Mouse (Mus musculus) ES-E14 (cell line): Measurements from ENCODE around the gene Olfr1128.

Experiments used
- CHD2 ChIP-seq: IDR thresholded peaks from 2 replicates; pipeline ENCODE4 v1.6.1; 2014; ENCODE audit warnings: mild to moderate bottlenecking, low read depth, low read length, inconsistent platforms
- MAFK ChIP-seq: IDR thresholded peaks from 2 replicates; pipeline ENCODE4 v1.6.1; 2014; ENCODE audit warnings: mild to moderate bottlenecking, low read depth, low read length, inconsistent platforms; ENCODE audit not compliant: insufficient read depth
- ZC3H11A ChIP-seq: IDR thresholded peaks from 2 replicates; pipeline ENCODE4 v1.6.1; 2012; ENCODE audit warnings: low read depth, mild to moderate bottlenecking, inconsistent platforms, low read length, borderline replicate concordance
- ZNF384 ChIP-seq: IDR thresholded peaks from 2 replicates; pipeline ENCODE4 v1.6.1; 2012; ENCODE audit warnings: low read depth, low read length, inconsistent platforms

DNA sequence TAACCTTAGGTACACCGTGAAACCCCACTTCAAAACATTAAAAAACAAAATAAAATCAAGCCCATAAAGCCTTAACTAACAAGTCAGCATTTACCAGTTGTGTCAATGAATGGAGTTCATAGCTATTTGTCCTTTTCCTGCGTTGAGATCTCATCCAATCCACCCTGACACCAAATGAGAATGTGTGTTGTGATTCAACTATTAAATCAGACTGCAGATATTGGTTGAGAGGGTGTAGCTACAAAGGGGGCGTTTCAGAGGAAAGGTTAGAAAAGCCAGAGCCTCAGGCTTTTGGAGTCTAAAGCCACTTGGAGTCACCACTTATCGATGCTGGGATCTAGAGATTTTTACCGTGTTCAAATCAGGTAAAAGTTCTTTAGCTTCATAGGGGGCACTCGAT lies 39.1 kb downstream of the Olfr1128 start, which contains the start of gene Pramel6:
- no peak for TF ChIP-seq ZC3H11A
- TF ChIP-seq MAFK: no peak
- no peak for TF ChIP-seq CHD2
- no peak for TF ChIP-seq ZNF384
